Mouse (Mus musculus): ENCODE results near the gene Cdc42bpa. TPM values are rescaled to one million over a fixed set of nuclear protein-coding genes. Genes with fewer than 3 reads are reported as not detected.

Gene Cdc42bpa
- polyA plus RNA-seq, 1 experiment from 2014 or later: 33.6 TPM

- Histone ChIP-seq H3K4me2 (ENCODE audit: low read depth, low read length) (no peak overlapping the region), H3K4me1 (ENCODE audit: control insufficient read depth, insufficient read depth, low read length) (no peaks in the 10 kb centered on the region), H3K9me3 (ENCODE audit: control insufficient read depth, low read length) (no peaks in the 10 kb centered on the region), H3K27ac (ENCODE audit: low read depth, low read length) (no peak overlapping the region), H3K9ac (replicated peaks; ENCODE audit: low read depth, low read length) (no peak overlapping the region), H3K27me3 (ENCODE audit: control insufficient read depth, insufficient read depth, low read length) (no peaks in the 10 kb centered on the region), H3K36me3 (ENCODE audit: control insufficient read depth, insufficient read depth, low read length) (no peaks in the 10 kb centered on the region), H3K4me3 (ENCODE audit: low read depth, low read length) (no peak overlapping the region)
- WGBS: 61% methylated on average over 7 of the region's 7 CpGs
- no peak for ATAC-seq (ENCODE audit: low read depth)
Measured at GRCm38 (mm10) chr1:179928822-179929221, 31.4 kb upstream of the Cdc42bpa start.

GRCm38 (mm10) chr1:179931247-179931646, 29.0 kb upstream of the Cdc42bpa start:
- H3K4me3 ChIP-seq (ENCODE audit: low read depth, low read length): no peak overlapping the region
- no peaks in the 10 kb centered on the region for H3K9me3 ChIP-seq (ENCODE audit: control insufficient read depth, low read length)
- no peak overlapping the region for H3K4me2 ChIP-seq (ENCODE audit: low read depth, low read length)
- H3K9ac ChIP-seq (replicated peaks; ENCODE audit: low read depth, low read length): no peak overlapping the region
- no peak overlapping the region for H3K27ac ChIP-seq (ENCODE audit: low read depth, low read length)
- ATAC-seq (ENCODE audit: low read depth): no peak
- 80% methylated on average over 3 of the region's 3 CpGs for WGBS
- no peaks in the 10 kb centered on the region for H3K27me3 ChIP-seq (ENCODE audit: control insufficient read depth, insufficient read depth, low read length)
- no peaks in the 10 kb centered on the region for H3K36me3 ChIP-seq (ENCODE audit: control insufficient read depth, insufficient read depth, low read length)
- no peaks in the 10 kb centered on the region for H3K4me1 ChIP-seq (ENCODE audit: control insufficient read depth, insufficient read depth, low read length)

- Histone ChIP-seq H3K4me3 (ENCODE audit: low read depth, low read length) (no peak overlapping the region), H3K4me1 (ENCODE audit: control insufficient read depth, insufficient read depth, low read length) (no peaks in the 10 kb centered on the region), H3K9ac (replicated peaks; ENCODE audit: low read depth, low read length) (no peak overlapping the region), H3K27ac (ENCODE audit: low read depth, low read length) (no peak overlapping the region), H3K27me3 (ENCODE audit: control insufficient read depth, insufficient read depth, low read length) (no peaks in the 10 kb centered on the region), H3K4me2 (ENCODE audit: low read depth, low read length) (no peak overlapping the region), H3K36me3 (ENCODE audit: control insufficient read depth, insufficient read depth, low read length) (no peaks in the 10 kb centered on the region), H3K9me3 (ENCODE audit: control insufficient read depth, low read length) (no peaks in the 10 kb centered on the region)
- 86% methylated on average over 3 of the region's 3 CpGs for WGBS
- no peak for ATAC-seq (ENCODE audit: low read depth)
Measured at GRCm38 (mm10) chr1:179934064-179934463, 26.2 kb upstream of the Cdc42bpa start.

- Histone ChIP-seq H3K9me3 (ENCODE audit: control insufficient read depth, low read length) (no peaks in the 10 kb centered on the region), H3K36me3 (ENCODE audit: control insufficient read depth, insufficient read depth, low read length) (no peaks in the 10 kb centered on the region), H3K4me2 (ENCODE audit: low read depth, low read length) (no peak overlapping the region), H3K4me1 (ENCODE audit: control insufficient read depth, insufficient read depth, low read length) (no peaks in the 10 kb centered on the region), H3K27ac (ENCODE audit: low read depth, low read length) (no peak overlapping the region), H3K9ac (replicated peaks; ENCODE audit: low read depth, low read length) (no peak overlapping the region), H3K27me3 (ENCODE audit: control insufficient read depth, insufficient read depth, low read length) (no peaks in the 10 kb centered on the region), H3K4me3 (ENCODE audit: low read depth, low read length) (no peak overlapping the region)
- ATAC-seq (ENCODE audit: low read depth): no peak
- 73% methylated on average over 23 of the region's 23 CpGs for WGBS
Measured at GRCm38 (mm10) chr1:179940071-179940786, 20.0 kb upstream of the Cdc42bpa start.

- Histone ChIP-seq H3K27ac (ENCODE audit: low read depth, low read length) (no peak overlapping the region), H3K4me2 (ENCODE audit: low read depth, low read length) (no peak overlapping the region), H3K9ac (replicated peaks; ENCODE audit: low read depth, low read length) (no peak overlapping the region), H3K36me3 (ENCODE audit: control insufficient read depth, insufficient read depth, low read length) (no peaks in the 10 kb centered on the region), H3K4me1 (ENCODE audit: control insufficient read depth, insufficient read depth, low read length) (no peaks in the 10 kb centered on the region), H3K4me3 (ENCODE audit: low read depth, low read length) (no peak overlapping the region), H3K27me3 (ENCODE audit: control insufficient read depth, insufficient read depth, low read length) (no peaks in the 10 kb centered on the region), H3K9me3 (ENCODE audit: control insufficient read depth, low read length) (no peaks in the 10 kb centered on the region)
- ATAC-seq (ENCODE audit: low read depth): no peak
- 88% methylated on average over 14 of the region's 14 CpGs for WGBS
Measured at GRCm38 (mm10) chr1:179940787-179941352, 19.4 kb upstream of the Cdc42bpa start.

- Histone ChIP-seq H3K27ac (ENCODE audit: low read depth, low read length) (no peak overlapping the region), H3K9me3 (ENCODE audit: control insufficient read depth, low read length) (no peaks in the 10 kb centered on the region), H3K9ac (replicated peaks; ENCODE audit: low read depth, low read length) (no peak overlapping the region), H3K27me3 (ENCODE audit: control insufficient read depth, insufficient read depth, low read length) (no peaks in the 10 kb centered on the region), H3K36me3 (ENCODE audit: control insufficient read depth, insufficient read depth, low read length) (no peaks in the 10 kb centered on the region), H3K4me1 (ENCODE audit: control insufficient read depth, insufficient read depth, low read length) (no peaks in the 10 kb centered on the region), H3K4me3 (ENCODE audit: low read depth, low read length) (no peak overlapping the region), H3K4me2 (ENCODE audit: low read depth, low read length) (no peak overlapping the region)
- 92% methylated on average over 10 of the region's 10 CpGs for WGBS
- no peak for ATAC-seq (ENCODE audit: low read depth)
Measured at GRCm38 (mm10) chr1:179945017-179945416, 15.3 kb upstream of the Cdc42bpa start.

GRCm38 (mm10) chr1:179946616-179947015, 13.7 kb upstream of the Cdc42bpa start:
- no peak overlapping the region for H3K9ac ChIP-seq (replicated peaks; ENCODE audit: low read depth, low read length)
- no peaks in the 10 kb centered on the region for H3K4me1 ChIP-seq (ENCODE audit: control insufficient read depth, insufficient read depth, low read length)
- no peaks in the 10 kb centered on the region for H3K9me3 ChIP-seq (ENCODE audit: control insufficient read depth, low read length)
- no peaks in the 10 kb centered on the region for H3K36me3 ChIP-seq (ENCODE audit: control insufficient read depth, insufficient read depth, low read length)
- H3K27ac ChIP-seq (ENCODE audit: low read depth, low read length): no peak overlapping the region
- WGBS: 61% methylated on average over 2 of the region's 2 CpGs
- no peak overlapping the region for H3K4me3 ChIP-seq (ENCODE audit: low read depth, low read length)
- no peak for ATAC-seq (ENCODE audit: low read depth)
- no peak overlapping the region for H3K4me2 ChIP-seq (ENCODE audit: low read depth, low read length)
- H3K27me3 ChIP-seq (ENCODE audit: control insufficient read depth, insufficient read depth, low read length): no peaks in the 10 kb centered on the region

GRCm38 (mm10) chr1:179947653-179948052, 12.6 kb upstream of the Cdc42bpa start:
- no peak for ATAC-seq (ENCODE audit: low read depth)

GRCm38 (mm10) chr1:179951597-179951996, 8.7 kb upstream of the Cdc42bpa start:
- H3K36me3 ChIP-seq (ENCODE audit: control insufficient read depth, insufficient read depth, low read length): no peaks in the 10 kb centered on the region
- H3K27me3 ChIP-seq (ENCODE audit: control insufficient read depth, insufficient read depth, low read length): no peaks in the 10 kb centered on the region
- no peaks in the 10 kb centered on the region for H3K4me1 ChIP-seq (ENCODE audit: control insufficient read depth, insufficient read depth, low read length)
- H3K4me3 ChIP-seq (ENCODE audit: low read depth, low read length): no peak overlapping the region
- H3K27ac ChIP-seq (ENCODE audit: low read depth, low read length): no peak overlapping the region
- H3K9me3 ChIP-seq (ENCODE audit: control insufficient read depth, low read length): no peaks in the 10 kb centered on the region
- ATAC-seq (ENCODE audit: low read depth): no peak
- WGBS: 24% methylated on average over 7 of the region's 7 CpGs
- no peak overlapping the region for H3K9ac ChIP-seq (replicated peaks; ENCODE audit: low read depth, low read length)
- H3K4me2 ChIP-seq (ENCODE audit: low read depth, low read length): no peak overlapping the region

More at GRCm38 (mm10) chr1:179947653-179948052, 12.6 kb upstream of the Cdc42bpa start:
- H3K36me3 ChIP-seq (ENCODE audit: control insufficient read depth, insufficient read depth, low read length): no peaks in the 10 kb centered on the region
- H3K9ac ChIP-seq (replicated peaks; ENCODE audit: low read depth, low read length): no peak overlapping the region
- no peaks in the 10 kb centered on the region for H3K27me3 ChIP-seq (ENCODE audit: control insufficient read depth, insufficient read depth, low read length)
- no peaks in the 10 kb centered on the region for H3K4me1 ChIP-seq (ENCODE audit: control insufficient read depth, insufficient read depth, low read length)
- no peak overlapping the region for H3K27ac ChIP-seq (ENCODE audit: low read depth, low read length)
- 91% methylated on average over 2 of the region's 2 CpGs for WGBS
- H3K4me3 ChIP-seq (ENCODE audit: low read depth, low read length): no peak overlapping the region
- H3K4me2 ChIP-seq (ENCODE audit: low read depth, low read length): no peak overlapping the region
- no peaks in the 10 kb centered on the region for H3K9me3 ChIP-seq (ENCODE audit: control insufficient read depth, low read length)

All from neural tube, embryonic 14.5 days (tissue).